20 mouse cellular contexts compared by ENCODE assay signal in genomic region chr2:116818550-116818949, GRCm38 (mm10). TPM values are rescaled to one million over a fixed set of nuclear protein-coding genes. Genes with fewer than 3 reads are reported as not detected.
DNase-seq lines count a peak whose midpoint lies in the region; ATAC-seq lines count a peak whose summit lies in the region.
"Had no signal": no experiment of that assay in that cellular context is flagged by ENCODE, and none has a peak within 500 bp of the region (broad histone marks: within the 10 kb centered on the region; RNA-seq: fewer than 3 reads in every experiment).

No protein-coding gene starts in this region.

- DNase-seq in heart, postnatal 4 days: no peak
- no peak for DNase-seq in limb, embryonic 10.5 days (ENCODE audit: low spot score)
- no peak for DNase-seq in hindbrain, embryonic 14.5 days (ENCODE audit: low spot score)
- DNase-seq in right cerebral cortex, postnatal 25 days: no peak
- DNase-seq: cerebellum, postnatal 25 days; gastrocnemius, postnatal 36 days; kidney, postnatal 14 days; layer of hippocampus, adult 9-11 months; liver, embryonic 13.5 days; right cerebral cortex, postnatal 14 days; thymus, adult 2 months had no signal

- H3K4me1 ChIP-seq in heart, embryonic 12.5 days (replicated peaks): peaks cover 11% of the 10 kb centered on the region
- peaks cover 7% of the 10 kb centered on the region for H3K4me1 ChIP-seq in limb, embryonic 13.5 days
- H3K4me1 ChIP-seq in limb, embryonic 10.5 days: peaks cover 10% of the 10 kb centered on the region
- H3K4me1 ChIP-seq in hindbrain, embryonic 14.5 days (replicated peaks; ENCODE audit: control insufficient read depth, insufficient read depth, low read length): peaks cover 21% of the 10 kb centered on the region
- H3K4me1 ChIP-seq in midbrain, embryonic 15.5 days: peaks cover 25% of the 10 kb centered on the region
- H3K4me1 ChIP-seq: liver, embryonic 13.5 days had no signal

- ATAC-seq in heart, embryonic 12.5 days (ENCODE audit: insufficient number of reproducible peaks, low FRiP score): no peak
- peak; percentile 40; the same call in 1 of the 2 replicates for ATAC-seq in limb, embryonic 13.5 days (ENCODE audit: low FRiP score, low read depth)
- no peak for ATAC-seq in hindbrain, embryonic 14.5 days (ENCODE audit: low FRiP score)
- 0 out of 2 replicates have a peak, but pooled peaks have one; percentile 40 for ATAC-seq in midbrain, embryonic 15.5 days (replicated peaks)
- ATAC-seq: activated CD4-positive, CD25-positive, alpha-beta regulatory T cell, adult 4 months had no signal

- no peak overlapping the region for H3K4me3 ChIP-seq in heart, embryonic 12.5 days
- H3K4me3 ChIP-seq in limb, embryonic 13.5 days: no peak overlapping the region
- H3K4me3 ChIP-seq in limb, embryonic 10.5 days: no peak overlapping the region
- H3K4me3 ChIP-seq in hindbrain, embryonic 14.5 days (replicated peaks; ENCODE audit: low read length): no peak overlapping the region
- H3K4me3 ChIP-seq in midbrain, embryonic 15.5 days: no peak overlapping the region
- H3K4me3 ChIP-seq: liver, embryonic 13.5 days had no signal

- WGBS in heart, embryonic 12.5 days: 30% methylated on average over 2 of the region's 2 CpGs
- WGBS in limb, embryonic 13.5 days: 42% methylated on average over 2 of the region's 2 CpGs
- 74% methylated on average over 2 of the region's 2 CpGs for WGBS in limb, embryonic 10.5 days
- WGBS in hindbrain, embryonic 14.5 days: 43% methylated on average over 2 of the region's 2 CpGs
- 26% methylated on average over 2 of the region's 2 CpGs for WGBS in midbrain, embryonic 15.5 days

- H3K4me2 ChIP-seq in heart, embryonic 12.5 days: no peak overlapping the region
- no peak overlapping the region for H3K4me2 ChIP-seq in limb, embryonic 13.5 days (replicated peaks)
- H3K4me2 ChIP-seq in hindbrain, embryonic 14.5 days (replicated peaks): no peak overlapping the region; the same call in 1 of the 2 replicates
- no peak overlapping the region for H3K4me2 ChIP-seq in midbrain, embryonic 15.5 days
- H3K4me2 ChIP-seq: liver, embryonic 13.5 days had no signal

- peak overlapping the region; percentile 66; the same call in 1 of the 2 replicates for H3K27ac ChIP-seq in heart, embryonic 12.5 days (ENCODE audit: poor library complexity, severe bottlenecking)
- H3K27ac ChIP-seq in limb, embryonic 13.5 days: no peak overlapping the region
- no peak overlapping the region for H3K27ac ChIP-seq in limb, embryonic 10.5 days
- peak overlapping the region; percentile 80 for H3K27ac ChIP-seq in hindbrain, embryonic 14.5 days
- peak overlapping the region; percentile 48 for H3K27ac ChIP-seq in midbrain, embryonic 15.5 days
- H3K27ac ChIP-seq: liver, embryonic 13.5 days; macrophage had no signal

- H3K9ac ChIP-seq in heart, embryonic 12.5 days: no peak overlapping the region
- H3K9ac ChIP-seq in limb, embryonic 13.5 days: no peak overlapping the region
- no peak overlapping the region for H3K9ac ChIP-seq in hindbrain, embryonic 14.5 days
- H3K9ac ChIP-seq in midbrain, embryonic 15.5 days: no peak overlapping the region
- H3K9ac ChIP-seq: liver, embryonic 13.5 days had no signal

- no peaks in the 10 kb centered on the region for H3K36me3 ChIP-seq in heart, embryonic 12.5 days
- no peaks in the 10 kb centered on the region for H3K36me3 ChIP-seq in limb, embryonic 13.5 days
- no peaks in the 10 kb centered on the region for H3K36me3 ChIP-seq in limb, embryonic 10.5 days
- no peaks in the 10 kb centered on the region for H3K36me3 ChIP-seq in hindbrain, embryonic 14.5 days (replicated peaks; ENCODE audit: control insufficient read depth, insufficient read depth)
- no peaks in the 10 kb centered on the region for H3K36me3 ChIP-seq in midbrain, embryonic 15.5 days (replicated peaks)
- H3K36me3 ChIP-seq: liver, embryonic 13.5 days had no signal

- no peaks in the 10 kb centered on the region for H3K27me3 ChIP-seq in heart, embryonic 12.5 days (replicated peaks)
- peaks cover 27% of the 10 kb centered on the region for H3K27me3 ChIP-seq in limb, embryonic 13.5 days
- peaks cover 10% of the 10 kb centered on the region; the same call in 1 of the 2 replicates for H3K27me3 ChIP-seq in limb, embryonic 10.5 days (ENCODE audit: low read depth, poor library complexity, severe bottlenecking)
- no peaks in the 10 kb centered on the region for H3K27me3 ChIP-seq in hindbrain, embryonic 14.5 days (ENCODE audit: control insufficient read depth, insufficient read depth, low read length)
- no peaks in the 10 kb centered on the region; the same call in 1 of the 2 replicates for H3K27me3 ChIP-seq in midbrain, embryonic 15.5 days (replicated peaks)
- H3K27me3 ChIP-seq: liver, embryonic 13.5 days had no signal

- no peaks in the 10 kb centered on the region for H3K9me3 ChIP-seq in heart, embryonic 12.5 days (replicated peaks)
- H3K9me3 ChIP-seq in limb, embryonic 13.5 days: no peaks in the 10 kb centered on the region
- H3K9me3 ChIP-seq in limb, embryonic 10.5 days (replicated peaks): no peaks in the 10 kb centered on the region
- H3K9me3 ChIP-seq in hindbrain, embryonic 14.5 days (ENCODE audit: control insufficient read depth, low read length): no peaks in the 10 kb centered on the region
- H3K9me3 ChIP-seq in midbrain, embryonic 15.5 days: no peaks in the 10 kb centered on the region
- H3K9me3 ChIP-seq: liver, embryonic 13.5 days had no signal

RNA-seq across cellular contexts. Expression of gene Tmco5, which starts 59.9 kb away (rescaled TPM):
- not detected in 2 replicates for polyA plus RNA-seq in heart, embryonic 12.5 days (2016; fragmentation: Nextera tagmentation; extraction: Ambion mirVana)
- total RNA-seq in heart, postnatal 4 days (2021): not detected
- polyA plus RNA-seq in limb, embryonic 13.5 days (2015; fragmentation: Nextera tagmentation; extraction: Ambion mirVana): not detected in 2 replicates
- not detected in 2 replicates for polyA plus RNA-seq in limb, embryonic 10.5 days (2016; fragmentation: Nextera tagmentation; extraction: Ambion mirVana)
- not detected in 2 replicates for polyA plus RNA-seq in hindbrain, embryonic 14.5 days (2014; fragmentation: Nextera tagmentation; extraction: Ambion mirVana)
- not detected in 2 replicates for polyA plus RNA-seq in midbrain, embryonic 15.5 days (2015; fragmentation: Nextera tagmentation; extraction: Ambion mirVana)
- total RNA-seq: adrenal gland, postnatal 4 days; gastrocnemius, postnatal 36 days; neutrophil, adult 5-6 weeks had no signal
- polyA plus RNA-seq: activated CD4-positive, CD25-positive, alpha-beta regulatory T cell, adult 4 months; embryonic facial prominence, embryonic 11.5 days; intestine, embryonic 14.5 days; liver, embryonic 13.5 days; macrophage; thymus, adult 2 months had no signal

Comparison
In these comparisons a context has a peak if more than half of its experiments do, and no peak if none do; other contexts are left out.
1. ATAC-seq: peak in limb, embryonic 13.5 days (single experiment) and midbrain, embryonic 15.5 days (single experiment); none in heart, embryonic 12.5 days (single experiment) and hindbrain, embryonic 14.5 days (single experiment).
2. H3K27ac ChIP-seq: peak in heart, embryonic 12.5 days (single experiment), hindbrain, embryonic 14.5 days (single experiment) and midbrain, embryonic 15.5 days (single experiment); none in limb, embryonic 13.5 days (single experiment) and limb, embryonic 10.5 days (single experiment).